Mouse (Mus musculus): ENCODE measurements at regions not wholly inside any gene's neighbourhood (a gene's known extent, or its start where the extent isn't known, plus 50 kb on each side); places are given as distances from the start of the nearest gene placed in this dataset.

- Histone ChIP-seq H3K27me3 (replicated peaks) (no peaks in the 10 kb centered on the region), H3K4me1 (replicated peaks) (no peaks in the 10 kb centered on the region), H3K4me2 (replicated peaks) (no peak overlapping the region), H3K27ac (no peak overlapping the region), H3K4me3 (replicated peaks) (no peak overlapping the region), H3K9ac (no peak overlapping the region), H3K9me3 (no peaks in the 10 kb centered on the region), H3K36me3 (no peaks in the 10 kb centered on the region)
- no peak for ATAC-seq
- 80% methylated on average over 1 of the region's 1 CpGs for WGBS
These were observed 287.7 kb upstream of the Arid1b start for GRCm38 (mm10) chr17:4706421-4706820.

- H3K4me3 ChIP-seq (replicated peaks), result no peak overlapping the region
- H3K4me1 ChIP-seq (replicated peaks), result no peaks in the 10 kb centered on the region
- ATAC-seq, result no peak
- no peaks in the 10 kb centered on the region for H3K27me3 ChIP-seq (replicated peaks)
- no peaks in the 10 kb centered on the region for H3K9me3 ChIP-seq
- no peak overlapping the region for H3K27ac ChIP-seq
- no peak overlapping the region for H3K9ac ChIP-seq
- no peaks in the 10 kb centered on the region for H3K36me3 ChIP-seq
- WGBS, result 88% methylated on average over 4 of the region's 4 CpGs
- no peak overlapping the region for H3K4me2 ChIP-seq (replicated peaks)
These were observed 273.1 kb upstream of the Arid1b start for GRCm38 (mm10) chr17:4721061-4721460.

GRCm38 (mm10) chr17:4724031-4724430 is 270.1 kb upstream of the Arid1b start:
- 90% methylated on average over 3 of the region's 3 CpGs for WGBS

GRCm38 (mm10) chr17:4726331-4726741 is 267.8 kb upstream of the Arid1b start:
- Histone ChIP-seq H3K9me3 (no peaks in the 10 kb centered on the region), H3K27ac (no peak overlapping the region), H3K27me3 (replicated peaks) (no peaks in the 10 kb centered on the region), H3K4me2 (replicated peaks) (peak overlapping the region; percentile 28), H3K9ac (no peak overlapping the region), H3K36me3 (no peaks in the 10 kb centered on the region), H3K4me1 (replicated peaks) (peaks cover 3% of the 10 kb centered on the region; the same call in 1 of the 2 replicates), H3K4me3 (replicated peaks) (no peak overlapping the region)
- WGBS, result 38% methylated on average over 12 of the region's 12 CpGs
- no peak for ATAC-seq

More at GRCm38 (mm10) chr17:4724031-4724430, 270.1 kb upstream of the Arid1b start:
- no peaks in the 10 kb centered on the region for H3K9me3 ChIP-seq
- H3K27ac ChIP-seq, result no peak overlapping the region
- ATAC-seq, result no peak
- H3K9ac ChIP-seq, result no peak overlapping the region
- H3K4me2 ChIP-seq (replicated peaks), result no peak overlapping the region
- H3K4me1 ChIP-seq (replicated peaks), result peaks cover 3% of the 10 kb centered on the region; the same call in 1 of the 2 replicates
- H3K27me3 ChIP-seq (replicated peaks), result no peaks in the 10 kb centered on the region
- no peak overlapping the region for H3K4me3 ChIP-seq (replicated peaks)
- no peaks in the 10 kb centered on the region for H3K36me3 ChIP-seq

GRCm38 (mm10) chr17:4734412-4734881 is 259.7 kb upstream of the Arid1b start:
- H3K36me3 ChIP-seq, result no peaks in the 10 kb centered on the region
- H3K27ac ChIP-seq, result 0 out of 2 replicates have a peak overlapping the region, but pooled peaks have one; percentile 46
- H3K9ac ChIP-seq, result no peak overlapping the region
- peak; percentile 56; the same call in 1 of the 2 replicates for ATAC-seq
- H3K27me3 ChIP-seq (replicated peaks), result no peaks in the 10 kb centered on the region
- 30% methylated on average over 5 of the region's 5 CpGs for WGBS
- H3K4me3 ChIP-seq (replicated peaks), result no peak overlapping the region
- H3K4me1 ChIP-seq (replicated peaks), result 0 out of 2 replicates have a peak, but pooled peaks cover 6% of the 10 kb centered on the region
- H3K9me3 ChIP-seq, result no peaks in the 10 kb centered on the region
- H3K4me2 ChIP-seq (replicated peaks), result no peak overlapping the region

- WGBS, result 54% methylated on average over 1 of the region's 1 CpGs
- no peaks in the 10 kb centered on the region for H3K27me3 ChIP-seq (replicated peaks)
- H3K4me1 ChIP-seq (replicated peaks), result 0 out of 2 replicates have a peak, but pooled peaks cover 6% of the 10 kb centered on the region
- no peaks in the 10 kb centered on the region for H3K36me3 ChIP-seq
- no peak overlapping the region for H3K4me3 ChIP-seq (replicated peaks)
- ATAC-seq, result peak; percentile 78
- H3K9ac ChIP-seq, result no peak overlapping the region
- H3K9me3 ChIP-seq, result no peaks in the 10 kb centered on the region
- H3K27ac ChIP-seq, result peak overlapping the region; percentile 46; the same call in 1 of the 2 replicates
- no peak overlapping the region for H3K4me2 ChIP-seq (replicated peaks)
These were observed 258.9 kb upstream of the Arid1b start for GRCm38 (mm10) chr17:4735185-4735584.

DNA sequence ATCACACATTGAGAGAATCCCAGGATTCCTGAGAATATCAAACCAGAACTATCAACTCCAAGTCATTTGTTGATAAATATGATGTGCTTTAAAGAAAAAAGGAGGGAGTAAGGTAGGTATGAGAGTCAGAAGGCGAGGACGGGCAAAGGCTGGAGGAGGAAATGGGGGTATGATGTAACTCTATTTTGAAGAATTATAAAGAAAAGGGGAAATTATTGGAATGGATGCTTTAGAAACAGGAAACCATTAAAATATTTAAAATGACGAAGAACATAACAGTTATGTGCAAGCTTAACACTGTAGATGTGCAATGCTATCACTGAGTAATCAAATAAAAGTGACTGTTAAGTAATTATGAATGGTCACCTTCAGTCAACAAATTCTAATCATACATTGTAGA is 257.4 kb upstream of the Arid1b start:
- Histone ChIP-seq H3K9ac (no peak overlapping the region), H3K4me2 (replicated peaks) (no peak overlapping the region), H3K27me3 (replicated peaks) (no peaks in the 10 kb centered on the region), H3K9me3 (no peaks in the 10 kb centered on the region), H3K27ac (no peak overlapping the region), H3K4me1 (replicated peaks) (0 out of 2 replicates have a peak, but pooled peaks cover 6% of the 10 kb centered on the region), H3K4me3 (replicated peaks) (no peak overlapping the region), H3K36me3 (no peaks in the 10 kb centered on the region)
- ATAC-seq, result no peak
- 79% methylated on average over 3 of the region's 3 CpGs for WGBS

- Histone ChIP-seq H3K27me3 (replicated peaks) (no peaks in the 10 kb centered on the region), H3K27ac (no peak overlapping the region), H3K4me3 (replicated peaks) (no peak overlapping the region), H3K36me3 (no peaks in the 10 kb centered on the region), H3K4me1 (replicated peaks) (0 out of 2 replicates have a peak, but pooled peaks cover 6% of the 10 kb centered on the region), H3K4me2 (replicated peaks) (no peak overlapping the region), H3K9me3 (no peaks in the 10 kb centered on the region), H3K9ac (no peak overlapping the region)
- no peak for ATAC-seq
- 21% methylated on average over 7 of the region's 7 CpGs for WGBS
These were observed 255.2 kb upstream of the Arid1b start for GRCm38 (mm10) chr17:4738717-4739485.

- Histone ChIP-seq H3K9ac (no peak overlapping the region), H3K4me1 (replicated peaks) (0 out of 2 replicates have a peak, but pooled peaks cover 6% of the 10 kb centered on the region), H3K4me3 (replicated peaks) (no peak overlapping the region), H3K27ac (no peak overlapping the region), H3K36me3 (no peaks in the 10 kb centered on the region), H3K9me3 (no peaks in the 10 kb centered on the region), H3K4me2 (replicated peaks) (no peak overlapping the region), H3K27me3 (replicated peaks) (no peaks in the 10 kb centered on the region)
- WGBS, result 38% methylated on average over 5 of the region's 5 CpGs
- ATAC-seq, result no peak
These were observed 253.3 kb upstream of the Arid1b start for GRCm38 (mm10) chr17:4740784-4741183.

DNA sequence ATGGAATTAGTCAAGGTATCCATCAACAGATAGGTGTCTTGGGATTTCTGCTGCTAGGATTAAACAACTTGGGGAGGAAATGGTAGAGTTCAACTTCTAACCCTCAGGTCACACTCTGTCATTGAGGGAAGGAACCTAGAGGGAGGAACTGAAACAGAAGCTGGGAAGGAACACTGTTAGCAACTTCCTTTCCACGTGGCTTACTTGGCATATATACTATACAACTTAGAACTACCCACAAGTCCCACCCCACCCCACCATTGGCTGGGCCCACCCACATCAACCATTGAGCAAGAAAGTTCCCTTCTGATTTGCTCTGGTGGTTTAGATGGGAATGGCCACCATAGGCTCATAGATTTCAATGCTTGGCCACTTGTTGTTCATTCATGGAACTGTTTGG is 251.8 kb upstream of the Arid1b start:
- ATAC-seq, result no peak
- 72% methylated on average over 1 of the region's 1 CpGs for WGBS
- 0 out of 2 replicates have a peak, but pooled peaks cover 6% of the 10 kb centered on the region for H3K4me1 ChIP-seq (replicated peaks)
- H3K27me3 ChIP-seq (replicated peaks), result no peaks in the 10 kb centered on the region
- no peak overlapping the region for H3K27ac ChIP-seq
- H3K4me3 ChIP-seq (replicated peaks), result no peak overlapping the region
- H3K4me2 ChIP-seq (replicated peaks), result no peak overlapping the region
- H3K9me3 ChIP-seq, result no peaks in the 10 kb centered on the region
- H3K36me3 ChIP-seq, result no peaks in the 10 kb centered on the region
- no peak overlapping the region for H3K9ac ChIP-seq

GRCm38 (mm10) chr17:4762956-4763355 is 231.2 kb upstream of the Arid1b start:
- Histone ChIP-seq H3K27me3 (replicated peaks) (no peaks in the 10 kb centered on the region), H3K27ac (no peak overlapping the region), H3K9ac (no peak overlapping the region), H3K4me3 (replicated peaks) (no peak overlapping the region), H3K4me1 (replicated peaks) (no peaks in the 10 kb centered on the region), H3K36me3 (no peaks in the 10 kb centered on the region), H3K4me2 (replicated peaks) (no peak overlapping the region), H3K9me3 (no peaks in the 10 kb centered on the region)
- 92% methylated on average over 6 of the region's 6 CpGs for WGBS
- ATAC-seq, result no peak

GRCm38 (mm10) chr17:4765723-4766122 is 228.4 kb upstream of the Arid1b start:
- Histone ChIP-seq H3K9me3 (no peaks in the 10 kb centered on the region), H3K27me3 (replicated peaks) (no peaks in the 10 kb centered on the region), H3K27ac (no peak overlapping the region), H3K4me2 (replicated peaks) (no peak overlapping the region), H3K4me3 (replicated peaks) (no peak overlapping the region), H3K4me1 (replicated peaks) (no peaks in the 10 kb centered on the region), H3K36me3 (no peaks in the 10 kb centered on the region), H3K9ac (no peak overlapping the region)
- ATAC-seq, result no peak
- 85% methylated on average over 5 of the region's 5 CpGs for WGBS

Measured in intestine, embryonic 15.5 days (tissue).